Mouse (Mus musculus): Measurements from ENCODE around the gene Bex6.

GRCm38 (mm10) chr16:32160742-32161323, 18.8 kb upstream of the Bex6 start:
- TF ChIP-seq POLR2A (IDR thresholded peaks at IDR 0.05; ENCODE audit: low read depth, low read length) (no peak), CTCF (IDR thresholded peaks at IDR 0.05; ENCODE audit: extremely low read depth, insufficient read length, insufficient replicate concordance, low read depth, low read length) (no peak)
